Mouse (Mus musculus) telencephalon, adult 2 months (tissue): ENCODE measurements around the gene Zbtb8os.

Experiments used
- DNase-seq: peaks from one replicate; pipeline ENCODE4 v3.0.0-alpha.2; 2011; ENCODE audit warnings: low read depth, low spot score

Zbtb8os gene

DNA sequence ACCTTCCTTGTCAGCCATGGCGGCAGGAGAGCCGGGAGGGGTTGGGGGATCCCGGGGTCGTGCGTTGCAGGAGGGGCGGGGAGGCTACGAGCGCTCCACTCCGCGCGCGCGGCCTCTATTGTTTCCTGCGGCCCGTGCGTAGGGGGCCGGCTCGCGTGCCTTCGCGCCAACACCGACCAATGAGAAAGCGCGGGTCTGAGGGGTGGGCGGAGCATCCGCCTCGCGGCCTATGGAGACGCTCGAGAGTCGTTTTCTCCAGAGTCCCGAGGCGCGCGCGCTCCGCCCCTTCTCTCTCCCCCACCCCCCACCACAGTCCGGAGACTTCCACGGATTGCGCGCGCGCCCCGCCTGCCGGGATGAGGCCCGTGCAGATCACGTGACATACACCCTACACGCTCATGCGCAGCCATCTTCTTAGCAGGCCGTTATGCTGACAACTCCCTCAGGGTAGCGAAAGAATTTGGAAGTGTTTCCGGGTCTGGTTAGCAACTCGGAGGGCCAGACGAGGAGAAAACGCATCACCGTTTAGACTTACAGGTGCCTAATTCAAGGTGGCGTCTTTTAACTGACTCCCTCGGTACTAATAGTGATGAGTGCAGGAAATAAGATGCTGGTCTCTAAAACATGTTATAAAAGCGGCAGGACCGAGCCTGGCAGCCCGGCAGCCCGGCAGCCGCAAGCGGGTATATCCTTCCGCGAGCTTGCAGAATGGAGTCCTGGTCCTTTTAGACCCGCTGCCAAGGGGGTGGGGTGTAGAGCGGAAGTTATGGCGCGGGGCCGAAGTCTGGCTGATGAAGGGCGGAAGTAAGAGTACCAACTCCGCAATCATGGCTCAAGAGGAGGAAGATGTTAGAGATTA, at the start of gene Zbtb8os, which contains the start of gene Rbbp4:
TSS of gene Zbtb8os (plus strand) at position 480 of the 859 bp plus-strand sequence.
TSS of gene Rbbp4 (minus strand) at position 155 of the 859 bp plus-strand sequence.
- DNase-seq: peak; percentile 99

DNA sequence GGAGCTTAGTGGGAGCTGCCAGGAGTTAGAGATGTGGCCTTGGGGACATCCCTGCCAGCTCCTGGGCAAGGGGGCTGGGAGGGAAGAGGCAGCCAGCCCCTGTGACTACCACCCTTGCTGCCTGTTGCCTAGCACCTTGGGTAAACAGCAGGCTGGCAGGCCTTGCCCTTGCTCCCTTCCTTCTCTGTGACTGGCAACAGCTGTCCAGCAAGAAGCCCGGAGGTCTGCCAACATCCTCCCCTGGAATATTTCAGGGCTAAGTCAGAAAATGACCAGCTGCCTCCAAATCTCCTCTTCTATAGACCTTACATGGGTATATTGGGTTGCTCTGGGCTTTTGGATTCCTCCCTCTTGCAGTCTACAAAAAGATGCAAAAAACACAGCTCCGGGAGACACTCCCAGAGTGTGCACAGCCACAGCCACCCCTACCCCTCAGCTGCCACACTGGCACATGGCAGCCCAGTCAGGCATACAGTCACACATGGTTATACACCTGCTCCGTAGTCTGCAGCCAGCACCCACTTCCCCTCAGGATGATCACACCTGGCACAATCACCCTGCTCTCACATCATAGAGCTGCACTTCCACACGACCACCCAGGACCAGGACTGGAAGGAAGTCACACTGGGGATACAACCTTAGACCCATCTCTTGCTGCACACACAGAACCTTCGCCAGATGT, 49.4 kb upstream of the Zbtb8os start:
- no peak for DNase-seq

DNA sequence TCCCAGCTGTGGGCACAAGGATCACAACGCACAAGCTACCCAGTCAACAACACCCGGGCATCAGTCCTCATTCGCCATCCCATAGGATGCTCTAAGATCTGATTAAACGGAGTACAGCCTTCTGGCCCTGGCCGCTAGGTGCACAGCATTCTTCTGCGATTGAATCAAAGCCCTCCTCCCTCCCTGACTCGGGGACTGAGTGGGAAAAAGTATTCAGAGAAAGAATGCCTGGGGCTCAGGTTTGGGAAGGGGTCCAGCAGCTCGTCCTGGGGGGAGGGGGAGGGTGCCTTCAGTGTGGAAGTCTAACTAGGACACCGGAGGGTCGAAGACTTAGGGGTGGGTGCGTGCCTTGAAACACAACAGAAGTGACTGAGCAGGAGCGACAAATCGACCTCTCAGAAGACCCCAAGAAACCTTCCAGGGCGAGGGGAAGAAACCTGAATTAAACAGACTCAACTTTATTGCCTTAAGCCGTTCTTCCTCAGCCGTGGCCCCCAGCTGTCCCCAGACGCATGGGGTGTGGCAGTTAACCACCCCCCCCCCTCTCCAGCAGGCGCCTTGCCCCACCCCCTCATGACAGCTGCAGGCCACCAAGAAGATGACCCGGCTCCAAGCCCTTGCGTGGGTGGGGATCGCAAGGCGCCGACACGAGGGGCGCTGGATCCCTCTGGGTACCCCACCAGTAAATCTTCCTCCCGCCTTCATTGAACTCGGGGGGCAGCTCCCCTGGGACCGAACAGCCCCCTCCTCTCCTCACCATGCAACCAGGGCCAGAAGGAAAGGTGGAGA, 48.6 kb upstream of the Zbtb8os start:
- no peak for DNase-seq

DNA sequence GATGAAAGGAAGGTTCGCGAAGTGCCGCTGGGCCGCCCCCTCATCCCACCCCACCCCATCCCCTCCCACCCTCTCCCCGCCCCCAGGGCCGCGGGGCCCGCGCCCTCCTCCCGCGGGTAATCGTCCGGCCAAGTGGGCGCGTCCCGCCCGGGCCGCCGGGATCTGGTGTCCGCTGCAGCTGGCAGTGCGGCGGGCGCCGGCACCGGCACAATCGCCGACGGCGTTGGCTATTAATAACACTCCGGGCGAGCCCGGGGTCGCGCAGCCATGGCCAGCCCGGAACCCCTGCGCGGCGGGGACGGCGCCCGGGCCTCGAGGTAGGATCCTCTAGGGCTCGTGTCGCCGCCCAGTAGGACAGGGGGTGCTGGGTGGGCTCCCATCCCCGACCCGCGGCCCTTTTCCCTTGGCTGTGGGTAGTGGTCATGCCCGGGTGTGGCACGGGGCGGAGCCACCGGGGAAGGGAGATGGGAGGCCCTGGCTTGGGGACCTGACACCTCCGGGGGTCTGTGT, 48.0 kb upstream of the Zbtb8os start, which contains the start of gene Sync:
TSS of gene Sync (plus strand) at position 146 of the 510 bp plus-strand sequence.
- DNase-seq: no peak

GRCm38 (mm10) chr4:129288067-129288466, 47.4 kb upstream of the Zbtb8os start:
- DNase-seq: no peak

DNA sequence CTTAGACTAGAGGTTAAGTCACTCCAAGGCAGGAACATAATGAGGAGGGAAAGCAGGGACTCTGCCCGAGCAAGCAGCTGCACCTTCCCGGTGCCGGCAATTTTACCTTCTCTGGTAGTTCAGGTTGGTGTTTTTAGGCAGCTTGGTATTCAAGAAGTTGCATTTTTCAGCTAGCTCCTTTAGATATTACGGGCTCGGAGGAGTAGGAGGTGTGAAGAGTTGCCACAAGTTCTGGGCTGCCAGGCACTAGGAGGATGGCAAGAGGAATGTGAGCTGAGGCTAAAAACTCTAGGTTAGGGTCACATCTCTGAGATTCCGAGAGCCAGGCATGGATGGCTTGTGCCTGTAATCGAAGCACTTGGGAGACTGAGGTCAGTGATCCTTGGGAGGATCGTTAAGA, 45.8 kb upstream of the Zbtb8os start:
- DNase-seq: peak; percentile 29

DNA sequence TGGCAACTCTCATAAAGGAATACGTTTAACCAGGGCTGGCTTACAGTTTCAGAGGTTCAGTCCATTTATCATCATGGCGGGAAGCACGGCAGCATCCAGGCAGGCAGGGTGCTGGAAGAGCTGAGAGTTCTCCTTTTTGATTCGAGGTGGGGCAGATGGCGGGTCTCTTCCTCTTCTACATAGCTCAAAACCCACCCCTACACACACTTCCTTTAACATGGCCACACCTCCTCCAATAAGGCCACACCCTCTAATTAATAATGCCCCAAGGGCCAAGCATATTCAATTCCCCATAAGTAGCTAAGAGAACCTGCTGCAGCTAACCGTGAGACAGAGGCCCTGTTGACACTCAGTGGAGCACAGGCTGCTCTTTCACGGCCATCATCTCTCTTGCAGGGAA, 42.7 kb upstream of the Zbtb8os start:
- DNase-seq: no peak

GRCm38 (mm10) chr4:129293702-129294101, 41.8 kb upstream of the Zbtb8os start:
- no peak for DNase-seq

DNA sequence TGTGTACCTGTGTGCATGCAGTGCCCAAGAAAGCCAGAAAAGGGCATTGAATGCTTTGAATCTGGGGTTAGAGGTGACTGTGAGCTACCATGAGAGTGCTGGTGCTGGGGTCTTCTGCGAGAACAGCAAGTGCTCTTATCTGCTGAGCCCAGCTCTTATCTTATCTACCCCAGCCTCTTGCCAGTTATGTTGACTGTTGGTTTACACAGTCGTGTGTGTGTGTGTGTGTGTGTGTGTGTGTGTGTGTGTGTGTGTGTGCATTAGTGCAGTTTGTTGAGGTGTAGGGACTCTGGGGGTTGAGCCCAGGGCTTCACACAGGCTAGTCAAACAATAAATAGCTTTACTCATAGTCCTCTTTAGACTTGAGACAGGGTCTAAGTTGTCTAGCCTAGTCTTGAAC, 40.3 kb upstream of the Zbtb8os start:
- no peak for DNase-seq

- no peak for DNase-seq
Observed at GRCm38 (mm10) chr4:129296066-129296465, 39.4 kb upstream of the Zbtb8os start.

DNA sequence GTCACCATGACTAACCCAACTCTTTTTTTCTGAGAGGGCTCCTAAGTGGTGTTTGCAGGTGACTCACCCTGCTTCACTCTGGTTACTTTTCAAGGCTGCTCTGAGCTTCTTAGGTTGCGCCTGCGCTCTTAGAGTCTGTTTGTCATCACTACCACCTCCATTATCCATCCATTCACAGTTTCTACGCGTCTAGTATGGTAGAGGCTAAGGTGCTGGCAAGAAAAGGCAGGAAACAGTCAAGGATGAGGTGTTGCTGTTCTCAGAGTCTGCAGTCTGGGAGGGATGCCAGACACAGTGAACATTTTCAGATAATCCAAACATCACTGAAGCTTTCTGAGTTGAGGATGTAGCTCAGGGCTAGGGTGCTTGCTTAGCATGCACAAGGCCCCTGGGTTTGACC, 37.8 kb upstream of the Zbtb8os start:
- DNase-seq: peak; percentile 78

DNA sequence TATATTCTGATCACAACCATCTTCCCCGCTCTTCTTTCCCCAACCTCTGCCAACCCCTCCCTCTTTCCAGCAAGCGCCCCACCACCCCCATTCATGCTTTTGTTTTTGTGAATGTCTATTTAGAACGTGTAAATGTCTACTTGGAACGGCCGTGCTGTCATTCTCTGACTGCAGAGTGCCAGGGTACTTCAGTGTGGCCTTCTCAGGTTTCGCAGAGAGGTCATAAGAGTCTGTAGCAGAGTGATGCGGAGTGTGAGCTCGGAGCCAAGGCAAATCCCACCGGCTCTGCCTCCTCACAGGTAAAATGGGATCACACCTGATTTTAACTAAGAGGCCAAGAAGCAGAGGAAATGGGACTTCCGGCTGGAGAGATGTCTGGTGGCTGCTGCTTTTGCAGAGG, 36.4 kb upstream of the Zbtb8os start:
- no peak for DNase-seq

DNA sequence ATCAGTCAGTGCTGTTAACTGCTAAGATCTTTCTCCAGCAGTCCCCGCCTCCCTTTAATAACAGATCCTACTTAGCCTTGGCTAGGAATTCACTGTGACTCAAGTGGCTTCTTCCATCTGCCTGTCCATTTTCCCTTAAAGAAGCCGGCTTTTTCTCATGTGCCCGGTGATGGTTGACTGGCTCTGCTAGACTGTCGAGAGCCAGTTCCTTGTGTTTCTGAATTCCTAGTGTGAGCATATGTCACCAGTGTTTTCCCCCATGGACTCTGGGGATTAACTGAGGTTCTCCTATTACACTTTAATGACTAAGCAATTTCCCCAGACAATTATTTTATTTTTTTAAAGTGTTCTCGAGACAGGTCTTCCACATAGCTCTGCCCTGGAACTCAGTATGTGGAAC, 32.1 kb upstream of the Zbtb8os start:
- no peak for DNase-seq

DNA sequence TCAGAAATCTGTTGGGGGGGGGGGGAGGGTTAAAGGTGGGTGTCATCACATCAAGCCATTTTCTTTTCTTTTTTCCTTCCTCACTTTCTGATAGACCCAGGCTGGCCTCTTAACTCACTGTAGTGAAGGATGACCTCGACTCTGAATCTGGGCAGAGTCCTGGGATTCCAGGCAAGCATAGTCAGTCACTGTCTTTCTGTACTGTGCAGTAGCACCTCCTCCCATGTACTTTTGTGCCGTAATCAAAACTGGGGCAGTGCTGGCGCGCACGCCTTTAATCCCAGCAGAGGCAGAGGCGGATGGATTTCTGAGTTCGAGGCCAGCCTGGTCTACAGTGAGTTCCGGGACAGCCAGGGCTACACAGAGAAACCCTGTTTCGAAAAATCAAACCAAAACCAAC, 31.7 kb upstream of the Zbtb8os start:
- no peak for DNase-seq

DNA sequence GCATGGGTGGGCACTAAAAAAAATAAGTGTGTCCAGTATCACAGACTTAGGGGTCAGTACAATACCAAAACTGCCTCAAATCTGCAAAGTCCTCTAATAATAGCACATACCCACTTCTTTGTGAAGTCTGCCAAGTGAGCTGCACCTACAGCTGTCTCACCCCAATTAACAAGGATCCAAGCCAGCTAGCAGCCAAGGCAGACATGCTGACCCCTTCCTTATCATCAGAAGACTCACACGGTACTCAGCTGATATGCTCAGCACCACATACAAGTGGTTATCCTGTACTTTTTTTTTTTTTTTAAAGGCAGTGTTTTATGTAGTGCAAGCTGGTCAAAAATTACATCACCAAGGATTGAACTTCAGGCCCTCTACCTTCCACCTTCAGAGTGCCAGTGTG, 31.2 kb upstream of the Zbtb8os start:
- DNase-seq: no peak

DNA sequence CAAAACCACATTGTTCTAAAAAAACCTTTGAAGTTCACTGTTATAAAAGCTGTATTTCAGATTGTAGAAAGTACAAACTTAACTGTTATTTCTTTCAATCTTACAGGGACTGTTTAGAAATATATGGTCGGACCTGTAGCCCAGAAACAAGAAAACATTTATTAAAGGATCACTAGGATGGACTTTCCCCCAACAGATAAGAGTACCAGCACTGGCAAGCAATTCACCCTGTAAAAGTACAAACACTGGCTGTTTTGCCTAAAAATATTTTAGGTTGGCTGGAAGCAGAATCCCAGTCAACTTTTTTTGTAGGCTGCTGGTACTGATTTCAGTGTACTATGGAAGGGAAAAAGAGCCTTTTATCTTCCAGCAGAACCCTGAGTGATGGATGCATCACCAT, 27.6 kb upstream of the Zbtb8os start:
- no peak for DNase-seq

DNA sequence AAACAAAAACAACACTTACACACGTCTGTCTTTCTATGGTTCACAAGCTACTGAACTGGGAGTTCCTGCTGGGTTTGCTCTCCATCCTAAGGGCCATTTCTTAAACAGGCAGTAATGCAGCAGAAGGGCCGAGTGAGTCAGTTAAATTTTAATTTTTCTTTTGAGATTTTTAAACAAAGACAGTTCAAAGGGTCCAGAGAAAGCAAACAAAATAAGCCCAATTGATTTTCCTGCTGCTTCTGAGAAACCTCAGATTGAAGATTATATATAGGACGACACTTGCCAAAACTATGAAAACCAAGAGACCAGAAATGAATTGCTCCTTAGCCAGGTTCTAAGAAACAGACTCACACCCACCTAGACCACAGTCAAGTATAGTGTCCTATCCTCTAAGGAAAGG, 21.6 kb upstream of the Zbtb8os start:
- no peak for DNase-seq

GRCm38 (mm10) chr4:129320876-129321275, 14.6 kb upstream of the Zbtb8os start:
- DNase-seq: no peak

DNA sequence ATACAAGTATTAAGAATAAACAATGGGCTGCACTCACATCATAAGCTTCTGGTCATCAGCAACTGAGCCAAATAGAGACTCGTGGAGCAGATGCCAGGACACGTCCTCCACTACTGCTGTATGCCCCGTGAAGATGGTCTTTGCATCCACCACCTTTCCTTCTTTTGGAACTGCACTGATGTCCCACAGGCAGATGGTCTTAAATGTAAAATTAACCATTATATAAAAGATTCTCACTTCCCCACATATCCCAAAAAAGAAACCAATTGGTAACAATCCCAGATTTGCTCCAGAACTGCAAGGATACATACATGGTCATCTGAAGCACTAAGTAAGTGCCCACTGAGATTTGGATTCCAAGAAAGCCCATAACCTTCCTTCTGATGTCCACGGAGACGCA, 13.5 kb upstream of the Zbtb8os start:
- DNase-seq: peak; percentile 51

GRCm38 (mm10) chr4:129323491-129323890, 12.0 kb upstream of the Zbtb8os start:
- DNase-seq: no peak

DNA sequence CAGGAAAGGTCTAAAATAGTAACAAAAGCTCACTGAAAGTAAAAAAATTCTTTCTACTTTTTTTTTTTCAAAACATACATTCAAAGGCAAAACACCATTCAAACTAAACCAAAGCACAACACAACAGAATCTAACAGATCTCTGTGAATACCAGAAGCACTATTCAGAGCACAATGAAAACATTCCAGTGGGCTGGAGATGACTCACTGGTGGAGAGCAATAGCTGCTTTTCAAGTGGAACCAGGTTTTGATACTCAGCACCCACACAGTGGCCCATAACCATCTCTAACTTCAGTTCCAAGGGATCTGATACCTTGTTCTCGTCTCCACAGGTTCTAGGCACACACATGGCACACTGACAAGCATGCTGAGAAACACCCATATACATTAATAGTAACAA, 10.7 kb upstream of the Zbtb8os start:
- peak; percentile 46 for DNase-seq

DNA sequence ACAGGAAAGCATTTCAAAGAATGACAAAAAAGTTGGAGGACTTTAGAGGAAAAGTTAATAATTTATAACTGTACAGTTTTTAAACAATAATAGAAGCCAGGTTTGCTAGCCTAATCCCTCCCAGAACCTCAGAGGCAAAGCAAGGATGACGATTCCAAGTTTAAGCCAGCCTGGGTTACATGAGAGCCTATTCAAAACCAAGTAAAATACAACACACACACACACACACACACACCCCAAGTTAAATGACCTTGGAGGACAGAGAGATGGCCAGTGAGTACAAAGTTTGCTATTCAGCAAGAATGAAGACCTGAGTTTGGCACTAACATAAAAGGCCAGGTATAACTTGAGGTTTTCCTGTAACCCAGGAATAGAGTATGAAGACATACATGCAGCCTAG, 9.3 kb upstream of the Zbtb8os start:
- DNase-seq: no peak
